ENCODE assay signal across 23 mouse cellular contexts in genomic region chr1:155692230-155692629, GRCm38 (mm10). TPM values are rescaled to one million over a fixed set of nuclear protein-coding genes. Genes with fewer than 3 reads are reported as not detected.
DNase-seq lines count a peak whose midpoint lies in the region; ATAC-seq and TF ChIP-seq lines count a peak whose summit lies in the region.
"Had no signal": no experiment of that assay in that cellular context is flagged by ENCODE, and none has a peak within 500 bp of the region (broad histone marks: within the 10 kb centered on the region; RNA-seq: fewer than 3 reads in every experiment).

No protein-coding gene starts in this region.

- no peak overlapping the region for H3K4me2 ChIP-seq in embryonic facial prominence, embryonic 13.5 days
- no peak overlapping the region for H3K4me2 ChIP-seq in lung, postnatal 0 days (replicated peaks; ENCODE audit: low read depth, low read length)

- no peaks in the 10 kb centered on the region for H3K36me3 ChIP-seq in embryonic facial prominence, embryonic 13.5 days
- no peaks in the 10 kb centered on the region for H3K36me3 ChIP-seq in embryonic facial prominence, embryonic 10.5 days (replicated peaks)
- H3K36me3 ChIP-seq in lung, postnatal 0 days (ENCODE audit: insufficient read depth, low read length), result no peaks in the 10 kb centered on the region

- TF ChIP-seq EP300 in lung, postnatal 0 days (IDR thresholded peaks at IDR 0.05), result no peak

- DNase-seq in embryonic facial prominence, embryonic 10.5 days (ENCODE audit: low spot score), result no peak
- peak; percentile 70 for DNase-seq in heart, adult 11 months
- no peak for DNase-seq in heart, postnatal 14 days
- peak; percentile 7 for DNase-seq in lung, postnatal 0 days (ENCODE audit: low spot score)
- DNase-seq in lung, postnatal 10 days, result no peak
- DNase-seq: adrenal gland, adult 8-10 months; adrenal gland, postnatal 14 days; adrenal gland, postnatal 36 days; B cell, adult 2 months; cerebellum, adult 11-12 months; cerebellum, adult 2 months; cerebellum, adult 9-10 months; cerebellum, postnatal 10 days; cerebellum, postnatal 25 days had no signal

- intact Hi-C loops in heart, postnatal 14 days (cut with DNase I), result no loop called here

- H3K27ac ChIP-seq in embryonic facial prominence, embryonic 13.5 days, result no peak overlapping the region
- H3K27ac ChIP-seq in embryonic facial prominence, embryonic 10.5 days (replicated peaks), result no peak overlapping the region
- no peak overlapping the region for H3K27ac ChIP-seq in lung, postnatal 0 days (ENCODE audit: low read length)

- 92% methylated on average over 6 of the region's 6 CpGs for WGBS in embryonic facial prominence, embryonic 13.5 days
- WGBS in embryonic facial prominence, embryonic 10.5 days, result 91% methylated on average over 6 of the region's 6 CpGs
- WGBS in lung, postnatal 0 days, result 84% methylated on average over 6 of the region's 6 CpGs

- no peak for ATAC-seq in embryonic facial prominence, embryonic 13.5 days (ENCODE audit: insufficient number of reproducible peaks, insufficient read depth, low FRiP score, low TSS enrichment, low read depth)
- ATAC-seq in lung, postnatal 0 days, result no peak
- ATAC-seq: activated CD4-positive, CD25-positive, alpha-beta regulatory T cell, adult 4 months; CD4-positive, CD25-positive, alpha-beta regulatory T cell, adult 4 months; forebrain, embryonic 14.5 days; forebrain, embryonic 16.5 days; Patski had no signal

- 0 out of 2 replicates have a peak overlapping the region, but pooled peaks have one; percentile 6 for H3K9ac ChIP-seq in embryonic facial prominence, embryonic 13.5 days
- no peak overlapping the region for H3K9ac ChIP-seq in lung, postnatal 0 days (replicated peaks; ENCODE audit: low read depth)

- no peaks in the 10 kb centered on the region for H3K9me3 ChIP-seq in embryonic facial prominence, embryonic 13.5 days
- no peaks in the 10 kb centered on the region for H3K9me3 ChIP-seq in embryonic facial prominence, embryonic 10.5 days
- H3K9me3 ChIP-seq in lung, postnatal 0 days (ENCODE audit: low read length), result no peaks in the 10 kb centered on the region
- H3K9me3 ChIP-seq: G1E had no signal

- H3K4me3 ChIP-seq in embryonic facial prominence, embryonic 13.5 days, result no peak overlapping the region
- H3K4me3 ChIP-seq in embryonic facial prominence, embryonic 10.5 days, result no peak overlapping the region
- no peak overlapping the region for H3K4me3 ChIP-seq in lung, postnatal 0 days (ENCODE audit: low read depth, low read length)

- 0 out of 2 replicates have a peak, but pooled peaks cover 3% of the 10 kb centered on the region for H3K4me1 ChIP-seq in embryonic facial prominence, embryonic 13.5 days
- H3K4me1 ChIP-seq in embryonic facial prominence, embryonic 10.5 days, result no peaks in the 10 kb centered on the region
- no peaks in the 10 kb centered on the region for H3K4me1 ChIP-seq in lung, postnatal 0 days (ENCODE audit: insufficient read depth, low read depth, low read length)

- no peak for TF ChIP-seq CTCF in lung, postnatal 0 days (IDR thresholded peaks at IDR 0.05)

- H3K27me3 ChIP-seq in embryonic facial prominence, embryonic 13.5 days, result no peaks in the 10 kb centered on the region
- H3K27me3 ChIP-seq in embryonic facial prominence, embryonic 10.5 days (replicated peaks; ENCODE audit: low read depth, poor library complexity, severe bottlenecking), result no peaks in the 10 kb centered on the region
- no peaks in the 10 kb centered on the region for H3K27me3 ChIP-seq in lung, postnatal 0 days (replicated peaks; ENCODE audit: insufficient read depth, low read length)
- H3K27me3 ChIP-seq: CH12.LX, Patski had no signal

RNA-seq across cellular contexts. Expression of gene Lhx4, which starts 59.3 kb away (rescaled TPM):
- polyA plus RNA-seq in embryonic facial prominence, embryonic 13.5 days (2015; fragmentation: Nextera tagmentation; extraction: Ambion mirVana), result not detected in 2 replicates
- polyA plus RNA-seq in embryonic facial prominence, embryonic 10.5 days (2016; fragmentation: Nextera tagmentation; extraction: Ambion mirVana), result 1.1 and 2.5 TPM in 2 replicates
- not detected for total RNA-seq in heart, postnatal 14 days (2021)
- not detected in 2 replicates for polyA plus RNA-seq in lung, postnatal 0 days (2015; fragmentation: Nextera tagmentation; extraction: Ambion mirVana)
- total RNA-seq: adrenal gland, postnatal 14 days; adrenal gland, postnatal 36 days; CH12.LX had no signal
- polyA plus RNA-seq: cortical plate, adult 2 months; forebrain, embryonic 14.5 days; forebrain, embryonic 16.5 days; G1E; Patski had no signal

Comparison
In these comparisons a context has a peak if more than half of its experiments do, and no peak if none do; other contexts are left out.
1. DNase-seq: peak in heart, adult 11 months (single experiment) and lung, postnatal 0 days (single experiment); none in embryonic facial prominence, embryonic 10.5 days (single experiment), heart, postnatal 14 days (0 of 2) and lung, postnatal 10 days (single experiment).